Mouse (Mus musculus): ENCODE results near the gene Gm20388.

DNA sequence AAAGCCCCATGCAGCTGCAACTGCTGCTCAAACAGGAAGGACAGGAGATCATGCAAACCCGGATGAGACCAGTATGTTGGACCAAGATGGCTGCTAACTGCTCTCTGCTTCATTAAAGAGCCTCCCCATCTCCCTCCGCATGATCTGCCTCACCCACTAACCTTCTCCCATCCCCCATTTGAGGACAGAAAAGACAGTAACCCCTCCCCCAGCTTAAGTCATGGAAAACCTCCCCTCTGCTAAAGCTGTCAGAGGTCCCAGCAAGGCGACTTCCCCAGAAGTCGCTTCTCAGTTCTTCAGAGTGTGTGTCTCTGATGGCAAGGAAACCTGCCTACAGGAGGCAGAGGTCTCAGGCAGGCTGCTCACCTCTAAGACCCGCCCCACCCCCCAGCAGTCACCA, 1777.9 kb downstream of the Gm20388 start:
- TF ChIP-seq POLR2A (IDR thresholded peaks at IDR 0.05; ENCODE audit: insufficient read depth, low read length) (no peak), CTCF (IDR thresholded peaks at IDR 0.05; ENCODE audit: low read depth, low read length) (no peak), EP300 (IDR thresholded peaks at IDR 0.05; ENCODE audit: insufficient read depth, low read depth, low read length) (no peak)

Measured in ES-Bruce4 (cell line).